Mouse (Mus musculus) NIH3T3 (cell line): ENCODE measurements at regions not wholly inside any gene's neighbourhood (a gene's known extent, or its start where the extent isn't known, plus 50 kb on each side); places are given as distances from the start of the nearest gene placed in this dataset.

Experiments
- DNase-seq: peaks from one replicate; pipeline ENCODE4 v3.0.0-alpha.2; 2012; ENCODE audit warnings: low read depth

- peak; percentile 46 for DNase-seq
Measured at GRCm38 (mm10) chr8:115906650-115907049, 199.1 kb upstream of the Maf start.

GRCm38 (mm10) chr8:115903853-115904420 is 196.3 kb upstream of the Maf start:
- DNase-seq: no peak

- peak; percentile 91 for DNase-seq
Measured at GRCm38 (mm10) chr8:115897521-115898178, 190.1 kb upstream of the Maf start.

GRCm38 (mm10) chr8:115897086-115897485 is 189.5 kb upstream of the Maf start:
- peak; percentile 78 for DNase-seq

GRCm38 (mm10) chr8:115896066-115896465 is 188.5 kb upstream of the Maf start:
- no peak for DNase-seq

- DNase-seq: peak; percentile 31
Measured at GRCm38 (mm10) chr8:115888278-115888677, 180.7 kb upstream of the Maf start.

GRCm38 (mm10) chr8:115885121-115885743 is 177.6 kb upstream of the Maf start:
- no peak for DNase-seq

GRCm38 (mm10) chr8:115883808-115884207 is 176.2 kb upstream of the Maf start:
- no peak for DNase-seq

- DNase-seq: no peak
Measured at GRCm38 (mm10) chr8:115881881-115882280, 174.3 kb upstream of the Maf start.

GRCm38 (mm10) chr8:115874789-115875188 is 167.2 kb upstream of the Maf start:
- peak; percentile 47 for DNase-seq

GRCm38 (mm10) chr8:115871381-115871780 is 163.8 kb upstream of the Maf start:
- no peak for DNase-seq

- peak; percentile 26 for DNase-seq
Measured at GRCm38 (mm10) chr8:115861381-115861780, 153.8 kb upstream of the Maf start.

- peak; percentile 53 for DNase-seq
Measured at GRCm38 (mm10) chr8:115859406-115859805, 151.8 kb upstream of the Maf start.

- no peak for DNase-seq
Measured at GRCm38 (mm10) chr8:115856816-115857215, 149.2 kb upstream of the Maf start.

- peak; percentile 23 for DNase-seq
Measured at GRCm38 (mm10) chr8:115855934-115856629, 148.5 kb upstream of the Maf start.

- DNase-seq: peak; percentile 73
Measured at GRCm38 (mm10) chr8:115854209-115854900, 146.8 kb upstream of the Maf start.

GRCm38 (mm10) chr8:115850552-115850951 is 143.0 kb upstream of the Maf start:
- DNase-seq: no peak

GRCm38 (mm10) chr8:115833391-115833790 is 125.8 kb upstream of the Maf start:
- no peak for DNase-seq

- no peak for DNase-seq
Measured at GRCm38 (mm10) chr8:115831675-115832074, 124.1 kb upstream of the Maf start.

GRCm38 (mm10) chr8:115830012-115830662 is 122.5 kb upstream of the Maf start:
- no peak for DNase-seq

GRCm38 (mm10) chr8:115826516-115826915 is 118.9 kb upstream of the Maf start:
- peak; percentile 39 for DNase-seq
